Mouse (Mus musculus) kidney, adult 9 months (tissue): Measurements from ENCODE around the gene Lrriq1.

Experiments used
- DNase-seq: peaks from one replicate; pipeline ENCODE4 v3.0.0; 2022

Lrriq1 gene

GRCm38 (mm10) chr10:103235707-103236459, at the start of gene Lrriq1:
Gene Lrriq1 (minus strand): TSS chr10:103236322.
- peak; percentile 74 for DNase-seq

- peak; percentile 45 for DNase-seq
These were observed 18.0 kb upstream of the Lrriq1 start for GRCm38 (mm10) chr10:103253842-103254803.

DNA sequence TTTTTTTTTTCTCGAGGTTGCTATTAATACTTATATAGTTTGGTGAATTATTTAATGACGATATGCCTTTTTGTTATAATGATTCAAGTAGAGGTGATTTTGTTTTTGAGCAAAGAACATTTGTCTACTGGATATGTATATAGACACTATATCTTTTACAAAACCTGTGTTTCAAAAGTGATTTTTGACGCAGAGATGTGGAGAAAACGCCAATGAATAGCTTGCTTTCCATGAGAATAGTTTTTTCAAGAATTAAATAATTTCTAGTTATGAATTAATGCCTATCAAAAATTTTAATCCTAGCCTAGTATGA, 294 bp upstream of the Lrriq1 start:
- DNase-seq = no peak

DNA sequence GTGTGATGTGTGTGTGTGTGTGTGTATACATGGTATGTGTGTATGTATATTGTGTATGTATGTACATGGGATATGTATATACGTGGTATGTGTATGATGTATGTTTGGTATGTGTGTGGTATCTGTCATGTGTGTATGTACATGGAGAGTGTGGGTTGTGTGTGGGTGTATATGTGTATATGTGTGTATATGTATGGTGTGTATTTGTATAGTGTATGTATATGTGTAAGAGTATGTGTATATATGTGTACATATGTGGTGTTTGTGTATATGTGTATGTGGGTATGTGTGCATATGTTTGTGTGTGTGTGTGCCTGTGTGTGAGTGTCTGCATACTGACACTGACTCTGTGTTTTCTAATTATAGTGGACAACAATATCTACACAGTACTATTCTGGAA, 9.5 kb downstream of the Lrriq1 start:
- DNase-seq = no peak

DNA sequence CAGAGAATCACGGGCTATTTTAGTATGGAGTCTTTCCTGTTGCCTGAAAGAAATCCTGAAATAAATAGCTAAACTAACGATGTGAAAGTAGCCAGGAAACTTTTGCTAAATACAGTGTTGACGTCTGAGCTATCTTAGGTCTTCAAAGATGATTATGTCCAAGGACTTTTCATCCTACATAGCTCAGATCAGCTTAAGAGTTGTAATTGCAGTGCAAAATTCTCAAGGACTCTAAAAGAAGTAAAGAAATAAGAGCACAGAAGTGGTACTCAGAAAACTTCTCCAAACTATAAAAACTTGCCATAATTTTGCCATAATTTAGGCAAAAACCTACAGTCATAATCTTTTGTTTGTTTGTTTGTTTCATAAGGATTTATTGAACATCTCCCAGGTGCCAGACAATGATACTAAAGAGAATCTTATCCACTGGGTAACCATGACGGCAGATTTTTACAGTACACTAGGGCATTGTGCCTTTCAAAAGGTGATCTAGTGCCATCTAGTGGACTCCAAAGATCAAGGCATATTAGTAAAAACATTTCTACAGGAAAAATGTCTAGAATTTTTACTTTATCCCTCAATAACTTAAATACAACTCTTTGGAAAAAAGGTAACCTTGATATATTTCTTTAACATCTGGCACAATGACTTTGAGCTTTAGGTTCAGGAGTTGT, 41.3 kb downstream of the Lrriq1 start:
- peak; percentile 24 for DNase-seq

DNA sequence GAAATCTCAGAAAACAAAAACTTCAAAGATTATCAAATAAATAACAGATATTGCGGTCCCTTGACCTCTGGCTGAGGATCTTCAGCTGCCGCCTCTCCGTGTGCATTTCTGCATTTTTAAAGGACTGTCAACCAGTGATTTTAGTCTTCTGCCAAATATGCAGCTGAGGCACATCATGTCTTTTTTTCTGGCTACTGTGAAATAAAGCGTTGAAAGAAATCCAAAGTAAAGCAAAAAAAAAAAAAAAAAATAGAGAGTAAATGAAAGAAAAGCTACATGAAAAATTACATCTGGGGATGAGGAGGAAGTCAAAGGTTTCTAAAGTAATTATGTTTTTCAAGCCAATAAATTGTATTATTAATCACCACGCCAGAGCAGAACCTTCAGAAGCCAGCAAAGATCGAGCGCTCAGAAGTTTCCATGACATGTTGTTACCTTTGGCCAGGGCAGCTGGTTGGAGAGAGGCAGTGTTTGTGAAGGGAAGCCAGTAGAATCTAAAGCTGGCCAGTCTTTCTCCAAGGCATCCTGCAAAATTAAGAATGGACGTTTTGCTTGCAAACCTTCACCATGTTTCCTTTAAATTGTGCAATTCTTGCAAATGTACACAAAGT, 90.2 kb downstream of the Lrriq1 start:
- peak; percentile 9 for DNase-seq

- DNase-seq = no peak
These were observed 91.0 kb downstream of the Lrriq1 start for GRCm38 (mm10) chr10:103144927-103145768.

DNA sequence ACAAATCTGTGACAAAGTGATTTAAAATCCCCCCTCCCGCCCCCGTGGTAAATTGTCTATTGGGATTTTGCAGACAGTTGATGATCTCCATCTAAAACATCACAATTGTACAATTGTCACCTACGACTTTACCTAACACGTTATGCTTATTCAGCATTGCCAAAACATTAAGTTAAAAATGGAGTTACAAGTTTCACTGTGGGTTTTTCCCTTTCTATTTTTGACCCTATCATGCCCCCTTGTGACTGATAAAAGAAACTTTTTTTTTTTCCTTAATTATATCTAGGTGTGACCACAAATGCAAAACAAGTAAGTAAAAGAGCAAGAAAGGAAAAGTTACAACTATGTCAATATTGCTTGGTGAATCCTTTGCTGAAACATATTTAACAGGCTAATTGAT, 93.6 kb downstream of the Lrriq1 start:
- no peak for DNase-seq

- DNase-seq = peak; percentile 7
These were observed 94.6 kb downstream of the Lrriq1 start for GRCm38 (mm10) chr10:103141532-103141931.

GRCm38 (mm10) chr10:103140609-103141008, 95.5 kb downstream of the Lrriq1 start:
- DNase-seq = no peak

GRCm38 (mm10) chr10:103114629-103115028, 121.5 kb downstream of the Lrriq1 start:
- DNase-seq = no peak

GRCm38 (mm10) chr10:103108090-103108489, 128.0 kb downstream of the Lrriq1 start:
- DNase-seq = no peak

DNA sequence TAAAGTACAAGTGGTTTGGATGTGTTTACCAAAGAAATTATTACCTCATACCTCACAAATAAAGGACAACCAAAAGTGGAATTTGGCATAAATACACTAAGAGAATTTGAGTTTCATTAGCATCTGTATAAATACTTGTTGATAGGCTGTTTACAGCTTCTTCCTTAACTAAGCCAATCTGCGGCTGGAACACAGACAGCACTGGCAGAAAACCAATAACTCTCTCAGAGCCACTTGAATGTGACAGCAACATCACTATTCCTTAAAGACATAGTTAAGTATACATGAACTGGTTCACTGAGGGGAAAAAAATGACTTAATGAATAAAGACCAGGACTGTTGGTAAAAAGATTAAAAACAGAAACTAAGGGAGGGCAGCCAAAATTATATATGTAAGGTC, 150.0 kb downstream of the Lrriq1 start:
- DNase-seq = no peak

- no peak for DNase-seq
These were observed 186.5 kb downstream of the Lrriq1 start for GRCm38 (mm10) chr10:103049593-103049992.

DNA sequence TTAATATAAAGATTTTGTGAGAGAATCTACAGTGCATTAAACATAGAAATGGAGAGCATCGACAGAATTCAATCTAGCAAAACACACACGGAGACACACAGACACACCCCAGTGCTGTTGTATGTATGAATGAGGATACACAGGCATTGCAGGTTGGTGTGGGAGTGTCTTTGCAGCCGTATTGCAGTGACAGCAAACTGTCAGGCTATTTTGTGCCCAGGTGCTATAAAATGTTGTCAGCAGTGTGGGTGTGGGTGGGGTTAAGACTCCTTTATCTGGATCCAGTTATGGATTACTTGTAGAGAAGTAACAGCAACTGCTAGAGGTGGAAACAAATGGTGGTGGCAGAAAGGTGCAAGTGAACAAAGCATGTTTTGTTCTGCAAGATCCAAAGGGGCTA, 189.5 kb downstream of the Lrriq1 start:
- DNase-seq = no peak

GRCm38 (mm10) chr10:103045019-103045418, 191.1 kb downstream of the Lrriq1 start:
- no peak for DNase-seq

- no peak for DNase-seq
These were observed 201.0 kb downstream of the Lrriq1 start for GRCm38 (mm10) chr10:103035002-103035640.

DNA sequence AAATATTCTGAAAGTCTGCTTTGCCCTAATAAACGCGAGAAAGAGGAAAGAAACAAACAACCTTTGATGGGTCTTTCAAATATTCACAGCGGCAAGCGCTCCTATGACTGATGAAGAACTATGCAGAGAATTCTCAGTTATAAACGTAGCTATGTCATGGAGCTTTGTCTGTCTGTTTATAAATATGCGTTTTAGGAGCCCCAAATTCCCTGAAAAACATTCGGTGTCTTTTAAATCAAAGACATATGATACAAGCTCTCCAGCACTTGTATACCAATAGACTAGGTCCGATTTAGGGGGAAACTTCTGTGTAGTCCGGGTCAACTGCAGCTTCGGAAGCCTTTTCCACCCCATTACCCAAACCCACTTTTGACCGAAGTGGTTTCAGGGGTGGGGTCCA, 205.2 kb downstream of the Lrriq1 start:
- no peak for DNase-seq

GRCm38 (mm10) chr10:103029730-103030490, 206.2 kb downstream of the Lrriq1 start, which contains the start of gene Alx1:
Gene Alx1 (minus strand): TSS chr10:103030215.
- DNase-seq = no peak

DNA sequence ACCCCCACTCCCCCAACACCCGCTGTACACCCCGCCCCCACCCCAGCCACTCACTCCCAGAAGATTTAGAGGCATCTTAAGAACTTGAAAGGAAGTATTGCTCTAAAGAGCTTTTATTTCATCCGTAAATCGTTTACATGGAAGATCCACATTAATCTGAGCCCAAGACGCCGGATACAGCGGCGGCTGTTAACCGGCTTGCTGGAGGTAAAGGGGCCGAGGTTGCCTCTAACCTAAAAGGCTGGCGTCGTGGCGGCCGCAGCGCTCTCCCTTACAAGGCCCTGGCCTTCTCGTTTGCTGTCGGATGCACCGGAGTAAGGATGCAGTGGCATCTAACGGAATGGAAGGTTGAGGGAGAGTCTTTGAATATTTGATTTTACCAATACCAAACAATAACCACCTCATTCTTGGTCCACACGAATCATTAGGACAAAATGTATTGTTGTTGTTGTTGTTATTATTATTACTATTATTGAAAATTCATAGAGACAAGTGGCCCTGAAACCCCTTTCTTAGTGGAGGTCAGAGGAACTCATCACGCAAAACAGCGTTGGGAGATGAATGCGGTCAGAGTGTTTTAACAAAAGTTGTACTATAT, 206.9 kb downstream of the Lrriq1 start:
- no peak for DNase-seq
